Mouse (Mus musculus) lung, postnatal 0 days (tissue): ENCODE results near the gene Aagab. TPM values are rescaled to one million over a fixed set of nuclear protein-coding genes. Genes with fewer than 3 reads are reported as not detected.

Source experiments
- ATAC-seq: fragments of 200-750 bp; cut with Nextera tagmentation; 2 replicates; pipeline ENCODE4 v1.8.0; 2017; ENCODE audit warnings: moderate library complexity
- DNase-seq: peaks from one replicate; pipeline ENCODE4 v3.0.0-alpha.2; 2016; ENCODE audit warnings: low spot score
- H3K27ac ChIP-seq: fragments of 300-500 bp; sonication (generic); 2 replicates; pipeline ENCODE4 v1.5.1; 2014; ENCODE audit warnings: antibody characterized with exemption, mild to moderate bottlenecking, low read length, mixed read lengths
- H3K27me3 ChIP-seq: fragments of 300-500 bp; sonication (generic); replicated peaks from 2 replicates; pipeline ENCODE4 v1.6.1; 2014; ENCODE audit warnings: low read length, mixed read lengths; ENCODE audit not compliant: insufficient read depth
- H3K36me3 ChIP-seq: fragments of 300-500 bp; sonication (generic); 2 replicates; pipeline ENCODE4 v1.6.1; 2014; ENCODE audit warnings: low read length, mixed read lengths; ENCODE audit not compliant: insufficient read depth
- H3K4me1 ChIP-seq: fragments of 300-500 bp; sonication (generic); 2 replicates; pipeline ENCODE4 v1.6.1; 2014; ENCODE audit warnings: antibody characterized with exemption, low read depth, low read length, mixed read lengths; ENCODE audit not compliant: insufficient read depth
- H3K4me2 ChIP-seq: fragments of 300-500 bp; sonication (generic); replicated peaks from 2 replicates; pipeline ENCODE4 v1.6.1; 2014; ENCODE audit warnings: low read depth, mild to moderate bottlenecking, low read length, moderate library complexity, mixed read lengths
- H3K4me3 ChIP-seq: fragments of 300-500 bp; sonication (generic); 2 replicates; pipeline ENCODE4 v1.5.1; 2014; ENCODE audit warnings: low read depth, low read length
- H3K9ac ChIP-seq: fragments of 300-500 bp; sonication (generic); replicated peaks from 2 replicates; pipeline ENCODE4 v1.6.1; 2014; ENCODE audit warnings: low read depth, mild to moderate bottlenecking
- H3K9me3 ChIP-seq: fragments of 300-500 bp; sonication (generic); 2 replicates; pipeline ENCODE4 v1.6.1; 2016; ENCODE audit warnings: low read length, mixed read lengths
- CTCF ChIP-seq: IDR thresholded peaks from 2 replicates; pipeline ENCODE4 v1.5.1; 2016; ENCODE audit warnings: antibody characterized with exemption, mild to moderate bottlenecking
- EP300 ChIP-seq: IDR thresholded peaks from 2 replicates; pipeline ENCODE4 v1.6.1; 2016; ENCODE audit warnings: antibody characterized with exemption, mild to moderate bottlenecking, control low read depth
- WGBS: fragments of 180-500 bp; shearing (Covaris S2); extraction: QIAGEN DNeasy Blood & Tissue Kit; methylation state at CpG from one replicate; pipeline ENCODE4 v1.1.7; 2014; 5-methylcytosine and 5-hydroxymethylcytosine counted together
- polyA plus RNA-seq: library from polyadenylated mRNA; unstranded; fragments of >200 nt; fragmentation: Nextera tagmentation; extraction: Ambion mirVana; gene quantifications from 2 replicates; pipeline ENCODE4 v1.2.1, GENCODE M21; 2015

Aagab gene
- polyA plus RNA-seq, 1 experiment from 2014 or later: 20.5 TPM

DNA sequence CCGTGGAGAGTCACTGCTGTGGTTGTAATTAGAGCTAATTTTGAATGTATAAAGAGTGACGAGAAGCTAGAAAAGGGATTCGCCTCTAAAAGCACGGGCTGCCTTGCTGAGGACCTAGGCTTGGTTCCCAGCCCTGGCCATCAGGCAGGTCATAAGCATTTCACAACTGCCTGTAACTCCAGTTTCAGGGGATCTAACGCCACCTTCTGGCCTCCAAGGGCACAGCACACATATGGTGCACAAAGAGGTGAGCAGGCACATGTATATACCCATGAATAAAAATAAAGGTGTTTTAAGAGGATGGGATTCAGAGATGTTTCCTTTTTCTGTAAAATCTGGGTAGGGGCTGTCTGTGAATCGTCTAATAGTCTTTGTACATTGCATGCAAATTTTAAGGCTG is 7.8 kb downstream of the Aagab start:
- Histone ChIP-seq H3K27me3 (no peaks in the 10 kb centered on the region), H3K9ac (no peak overlapping the region), H3K9me3 (no peaks in the 10 kb centered on the region), H3K4me1 (peaks cover 19% of the 10 kb centered on the region), H3K27ac (no peak overlapping the region), H3K4me3 (no peak overlapping the region), H3K4me2 (no peak overlapping the region), H3K36me3 (no peaks in the 10 kb centered on the region)
- TF ChIP-seq EP300 (no peak), CTCF (peak; percentile 41)
- 89% methylated on average over 6 of the region's 6 CpGs for WGBS
- no peak for DNase-seq
- no peak for ATAC-seq

DNA sequence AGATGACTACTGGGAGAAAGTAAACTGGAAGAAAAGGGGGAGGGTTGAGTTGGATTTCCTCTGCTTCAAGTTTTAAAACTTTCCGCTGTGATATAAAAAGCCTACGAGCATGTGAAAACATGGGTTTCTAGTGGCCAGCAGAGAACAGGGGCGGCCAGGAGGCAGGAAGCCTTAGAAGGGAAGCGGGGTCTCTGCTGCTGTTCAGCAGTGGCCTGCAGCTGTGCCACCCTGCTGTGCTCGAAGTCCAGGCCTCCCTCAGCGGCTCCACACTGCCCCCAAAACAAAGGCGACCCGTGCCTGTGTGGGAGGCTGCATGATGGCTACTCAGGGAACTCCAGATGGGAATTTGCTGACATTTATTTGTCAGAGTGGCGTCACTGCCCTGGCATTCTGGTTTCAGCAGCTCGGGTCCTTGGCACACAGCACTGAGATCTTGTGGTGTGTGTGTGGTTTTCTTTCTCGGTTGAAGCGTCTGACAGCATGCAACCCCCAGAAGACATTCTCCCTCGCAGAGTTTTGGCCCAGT is 8.4 kb downstream of the Aagab start:
- 30% methylated on average over 13 of the region's 13 CpGs for WGBS
- peak; percentile 55 for DNase-seq
- Histone ChIP-seq H3K36me3 (no peaks in the 10 kb centered on the region), H3K27me3 (no peaks in the 10 kb centered on the region), H3K4me3 (no peak overlapping the region), H3K9ac (no peak overlapping the region), H3K4me1 (peaks cover 19% of the 10 kb centered on the region), H3K4me2 (no peak overlapping the region), H3K27ac (no peak overlapping the region), H3K9me3 (no peaks in the 10 kb centered on the region)
- TF ChIP-seq CTCF: 0 out of 2 replicates have a peak, but pooled peaks have one; percentile 7
- no peak for TF ChIP-seq EP300
- peak; percentile 32 for ATAC-seq

DNA sequence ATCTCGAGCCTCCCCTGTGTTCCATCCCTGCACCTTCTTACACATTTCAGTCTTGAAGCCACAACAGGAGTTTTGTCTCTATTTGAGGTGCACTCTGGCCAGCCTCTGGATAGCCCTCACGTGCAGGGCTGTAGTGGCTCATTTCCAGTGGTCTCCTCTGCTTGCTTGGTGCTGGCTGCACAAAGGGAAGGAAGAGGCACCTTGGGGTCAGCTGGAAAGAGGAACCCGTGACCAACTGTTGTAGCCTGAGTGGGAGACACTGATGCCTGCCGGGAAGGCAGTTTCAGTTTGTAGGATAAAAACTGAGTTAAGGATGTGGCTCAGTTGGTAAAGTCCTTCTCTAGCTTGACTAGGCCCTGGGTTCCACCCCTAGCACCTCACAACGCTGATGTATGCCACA is 9.5 kb downstream of the Aagab start:
- H3K27me3 ChIP-seq: no peaks in the 10 kb centered on the region
- TF ChIP-seq CTCF: no peak
- TF ChIP-seq EP300: no peak
- H3K36me3 ChIP-seq: 0 out of 2 replicates have a peak, but pooled peaks cover under 1% of the 10 kb centered on the region
- H3K9ac ChIP-seq: no peak overlapping the region
- H3K9me3 ChIP-seq: no peaks in the 10 kb centered on the region
- H3K4me3 ChIP-seq: no peak overlapping the region
- H3K4me1 ChIP-seq: peaks cover 19% of the 10 kb centered on the region
- H3K27ac ChIP-seq: 0 out of 2 replicates have a peak overlapping the region, but pooled peaks have one; percentile 26
- 35% methylated on average over 5 of the region's 5 CpGs for WGBS
- no peak overlapping the region for H3K4me2 ChIP-seq
- ATAC-seq (no peak), DNase-seq (no peak)

DNA sequence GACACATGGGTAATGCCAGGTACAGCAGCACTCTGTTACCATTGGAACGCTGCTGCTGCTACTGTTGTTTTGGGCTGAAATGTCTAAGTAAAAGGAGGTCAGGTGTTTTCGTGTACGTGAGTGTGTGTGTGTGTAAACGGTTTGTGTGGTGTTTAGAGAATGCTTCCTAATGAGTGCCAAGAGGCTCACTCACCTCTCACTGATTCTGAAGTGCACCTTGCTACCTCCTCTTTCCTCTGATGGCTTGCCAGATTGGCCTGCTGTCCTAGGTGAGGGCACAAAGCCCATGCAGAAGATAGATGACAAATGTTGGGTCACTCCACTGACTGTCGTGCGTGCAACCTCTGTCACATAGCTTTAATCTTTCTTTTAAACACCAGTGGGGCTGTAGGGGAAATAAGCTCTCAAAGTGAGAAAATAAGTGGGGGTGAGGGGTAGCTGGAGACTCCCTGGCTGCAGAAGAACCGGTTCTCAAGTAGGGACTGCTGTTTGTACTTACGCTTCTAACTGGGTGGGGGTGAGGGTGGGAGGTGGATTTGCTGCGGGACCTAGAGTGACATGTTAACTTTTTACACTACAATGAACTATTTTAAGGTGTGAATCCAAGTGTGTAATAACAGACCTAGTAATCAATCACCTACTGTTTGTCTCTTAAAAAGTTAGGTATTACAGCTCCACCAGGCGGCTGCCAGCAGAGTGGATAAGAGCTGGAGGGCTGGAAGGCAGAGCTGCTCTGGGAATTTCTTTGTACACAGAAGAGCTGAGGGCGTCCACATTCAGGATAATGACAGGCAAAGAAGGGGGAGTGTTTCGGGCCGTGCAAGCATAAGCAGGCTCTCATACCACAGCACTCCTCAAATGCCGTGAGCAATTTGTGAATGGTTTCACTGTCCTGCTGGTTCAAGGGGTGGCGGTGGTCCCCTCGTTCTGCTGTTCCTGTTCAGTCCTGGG is 10.4 kb downstream of the Aagab start:
- no peak overlapping the region for H3K9ac ChIP-seq
- peak overlapping the region; percentile 25; the same call in 1 of the 2 replicates for H3K4me2 ChIP-seq
- WGBS: 40% methylated on average over 16 of the region's 16 CpGs
- DNase-seq (peak; percentile 80), ATAC-seq (peak; percentile 77)
- peaks cover 19% of the 10 kb centered on the region for H3K4me1 ChIP-seq
- H3K9me3 ChIP-seq: no peaks in the 10 kb centered on the region
- peaks cover 9% of the 10 kb centered on the region; the same call in 1 of the 2 replicates for H3K36me3 ChIP-seq
- no peak overlapping the region for H3K4me3 ChIP-seq
- H3K27ac ChIP-seq: 0 out of 2 replicates have a peak overlapping the region, but pooled peaks have one; percentile 26
- TF ChIP-seq CTCF (peak; percentile 56), EP300 (no peak)
- H3K27me3 ChIP-seq: no peaks in the 10 kb centered on the region

- Histone ChIP-seq H3K4me1 (peaks cover 19% of the 10 kb centered on the region), H3K9ac (no peak overlapping the region), H3K27ac (0 out of 2 replicates have a peak overlapping the region, but pooled peaks have one; percentile 26), H3K4me2 (peak overlapping the region; percentile 25; the same call in 1 of the 2 replicates), H3K4me3 (no peak overlapping the region), H3K36me3 (peaks cover 9% of the 10 kb centered on the region; the same call in 1 of the 2 replicates), H3K9me3 (no peaks in the 10 kb centered on the region), H3K27me3 (no peaks in the 10 kb centered on the region)
- 10% methylated on average over 1 of the region's 1 CpGs for WGBS
- no peak for TF ChIP-seq EP300
- TF ChIP-seq CTCF: no peak
- ATAC-seq (0 out of 2 replicates have a peak, but pooled peaks have one; percentile 22), DNase-seq (no peak)
These were observed 11.1 kb downstream of the Aagab start for GRCm38 (mm10) chr9:63613569-63613968.
